Mouse (Mus musculus) CH12.LX (cell line): Measurements from ENCODE around the gene Agfg1.

Experiments used
- CTCF ChIP-seq, 2 experiments: IDR thresholded peaks in 1 of 2; conservative IDR thresholded peaks in 1 of 2; 2 replicates each; pipeline ENCODE4 v1.5.1; 2011 to 2012; ENCODE audit warnings: low read depth in 2 of 2, low read length in 2 of 2, improper control_type of control experiment in 1 of 2, inconsistent platforms in 1 of 2, mild to moderate bottlenecking in 1 of 2, moderate library complexity in 1 of 2
- MAX ChIP-seq: IDR thresholded peaks from 2 replicates; pipeline ENCODE4 v1.6.1; 2011; ENCODE audit warnings: low read length, improper control_type of control experiment
- ZC3H11A ChIP-seq: IDR thresholded peaks from 2 replicates; pipeline ENCODE4 v1.6.1; 2012; ENCODE audit warnings: low read depth, mild to moderate bottlenecking, inconsistent platforms, low read length, improper control_type of control experiment

- no peak for TF ChIP-seq ZC3H11A
- TF ChIP-seq MAX = no peak
- no peak for TF ChIP-seq CTCF (conservative IDR thresholded peaks at IDR 0.05 in 1 of 2, IDR thresholded peaks at IDR 0.05 in 1 of 2; ENCODE audit: low read depth in 2 of 2, low read length in 2 of 2)
These were observed 39.9 kb downstream of the Agfg1 start for GRCm38 (mm10) chr1:82879172-82879571.
